Mouse (Mus musculus): ENCODE data around the gene T2.
"Not testable (repeated sequence)": the region's sequence is repeated elsewhere in the genome, so short reads cannot be mapped to it uniquely, and the experiment has no call there.

Gene T2

GRCm38 (mm10) chr17:8355692-8356091 lies at the start of gene T2:
TSS of gene T2 (plus strand) at chr17:8355992.
- no peak for DNase-seq (ENCODE audit: low spot score)

GRCm38 (mm10) chr17:8310838-8311614 lies 44.8 kb upstream of the T2 start, which contains the start of gene Sft2d1:
TSS of gene Sft2d1 (plus strand) at chr17:8311102.
- peak; percentile 96 for DNase-seq (ENCODE audit: low spot score)

GRCm38 (mm10) chr17:8311751-8312150 lies 44.0 kb upstream of the T2 start:
- peak; percentile 31 for DNase-seq (ENCODE audit: low spot score)

- no peak for DNase-seq (ENCODE audit: low spot score)
Observed at GRCm38 (mm10) chr17:8313976-8314375, 41.8 kb upstream of the T2 start.

- DNase-seq (ENCODE audit: low spot score) = peak; percentile 67
Observed at GRCm38 (mm10) chr17:8316251-8316650, 39.5 kb upstream of the T2 start.

GRCm38 (mm10) chr17:8326877-8327276 lies 28.9 kb upstream of the T2 start:
- DNase-seq (ENCODE audit: low spot score) = not testable (repeated sequence)

- DNase-seq (ENCODE audit: low spot score) = no peak
Observed at GRCm38 (mm10) chr17:8328511-8329174, 27.1 kb upstream of the T2 start.

GRCm38 (mm10) chr17:8330602-8331001 lies 25.2 kb upstream of the T2 start:
- DNase-seq (ENCODE audit: low spot score) = no peak

- DNase-seq (ENCODE audit: low spot score) = not testable (repeated sequence)
Observed at GRCm38 (mm10) chr17:8337159-8337558, 18.6 kb upstream of the T2 start, which contains the start of gene Prr18. TSS of gene Prr18 (plus strand) at chr17:8337459.

GRCm38 (mm10) chr17:8339666-8340374 lies 16.0 kb upstream of the T2 start:
- DNase-seq (ENCODE audit: low spot score) = peak; percentile 59

GRCm38 (mm10) chr17:8340407-8341359 lies 15.1 kb upstream of the T2 start:
- no peak for DNase-seq (ENCODE audit: low spot score)

- no peak for DNase-seq (ENCODE audit: low spot score)
Observed at GRCm38 (mm10) chr17:8341360-8341963, 14.3 kb upstream of the T2 start.

GRCm38 (mm10) chr17:8342706-8343105 lies 13.1 kb upstream of the T2 start:
- DNase-seq (ENCODE audit: low spot score) = no peak

- DNase-seq (ENCODE audit: low spot score) = no peak
Observed at GRCm38 (mm10) chr17:8343416-8343815, 12.4 kb upstream of the T2 start.

GRCm38 (mm10) chr17:8347765-8348285 lies 8.0 kb upstream of the T2 start:
- DNase-seq (ENCODE audit: low spot score) = no peak

GRCm38 (mm10) chr17:8348941-8349340 lies 6.9 kb upstream of the T2 start:
- no peak for DNase-seq (ENCODE audit: low spot score)

GRCm38 (mm10) chr17:8351088-8351487 lies 4.7 kb upstream of the T2 start:
- DNase-seq (ENCODE audit: low spot score) = no peak

- no peak for DNase-seq (ENCODE audit: low spot score)
Observed at GRCm38 (mm10) chr17:8357498-8357897, 1.7 kb downstream of the T2 start.

- no peak for DNase-seq (ENCODE audit: low spot score)
Observed at GRCm38 (mm10) chr17:8360876-8361275, 5.1 kb downstream of the T2 start.

GRCm38 (mm10) chr17:8361281-8362103 lies 5.7 kb downstream of the T2 start:
- no peak for DNase-seq (ENCODE audit: low spot score)

Measured in lung, postnatal 25 days (tissue).